Mouse (Mus musculus) induced T-regulatory cell, adult 2 months (primary cell): ENCODE results near the gene Galntl6.
"Not testable (repeated sequence)": the region's sequence is repeated elsewhere in the genome, so short reads cannot be mapped to it uniquely, and the experiment has no call there.

Experiments used
- DNase-seq: peaks from one replicate; pipeline ENCODE4 v3.0.0-alpha.2; 2012; ENCODE audit warnings: low read depth

Galntl6 gene

GRCm38 (mm10) chr8:58604751-58605150 is 307.7 kb downstream of the Galntl6 start:
- DNase-seq, result no peak

GRCm38 (mm10) chr8:58597834-58598233 is 314.6 kb downstream of the Galntl6 start:
- DNase-seq, result no peak

- no peak for DNase-seq
Observed at GRCm38 (mm10) chr8:58575346-58575745, 337.1 kb downstream of the Galntl6 start.

- no peak for DNase-seq
Observed at GRCm38 (mm10) chr8:58568086-58568485, 344.4 kb downstream of the Galntl6 start.

GRCm38 (mm10) chr8:58566115-58566514 is 346.3 kb downstream of the Galntl6 start:
- peak; percentile 0 for DNase-seq

GRCm38 (mm10) chr8:58535781-58536180 is 376.7 kb downstream of the Galntl6 start:
- DNase-seq, result no peak

GRCm38 (mm10) chr8:58534631-58535030 is 377.8 kb downstream of the Galntl6 start:
- no peak for DNase-seq

- no peak for DNase-seq
Observed at GRCm38 (mm10) chr8:58523443-58523842, 389.0 kb downstream of the Galntl6 start.

GRCm38 (mm10) chr8:58521932-58522331 is 390.5 kb downstream of the Galntl6 start:
- no peak for DNase-seq

GRCm38 (mm10) chr8:58510516-58510915 is 401.9 kb downstream of the Galntl6 start:
- no peak for DNase-seq

GRCm38 (mm10) chr8:58509051-58509450 is 403.4 kb downstream of the Galntl6 start:
- no peak for DNase-seq

- no peak for DNase-seq
Observed at GRCm38 (mm10) chr8:58487099-58487498, 425.3 kb downstream of the Galntl6 start.

GRCm38 (mm10) chr8:58463342-58463741 is 449.1 kb downstream of the Galntl6 start:
- not testable (repeated sequence) for DNase-seq

- no peak for DNase-seq
Observed at GRCm38 (mm10) chr8:58442696-58443095, 469.7 kb downstream of the Galntl6 start.

GRCm38 (mm10) chr8:58418481-58418880 is 494.0 kb downstream of the Galntl6 start:
- DNase-seq, result no peak

- no peak for DNase-seq
Observed at GRCm38 (mm10) chr8:58417551-58417950, 494.9 kb downstream of the Galntl6 start.

GRCm38 (mm10) chr8:58396500-58396899 is 515.9 kb downstream of the Galntl6 start:
- no peak for DNase-seq

GRCm38 (mm10) chr8:58395879-58396278 is 516.6 kb downstream of the Galntl6 start:
- no peak for DNase-seq

- DNase-seq, result no peak
Observed at GRCm38 (mm10) chr8:58372389-58372788, 540.1 kb downstream of the Galntl6 start.

GRCm38 (mm10) chr8:58371979-58372378 is 540.5 kb downstream of the Galntl6 start:
- DNase-seq, result no peak

GRCm38 (mm10) chr8:58331151-58331550 is 581.3 kb downstream of the Galntl6 start:
- no peak for DNase-seq

GRCm38 (mm10) chr8:58313482-58313881 is 599.0 kb downstream of the Galntl6 start:
- DNase-seq, result no peak

GRCm38 (mm10) chr8:58291487-58291886 is 621.0 kb downstream of the Galntl6 start:
- no peak for DNase-seq

- DNase-seq, result no peak
Observed at GRCm38 (mm10) chr8:58290080-58290479, 622.4 kb downstream of the Galntl6 start.

- no peak for DNase-seq
Observed at GRCm38 (mm10) chr8:58265485-58265884, 647.0 kb downstream of the Galntl6 start.
